Mouse (Mus musculus): ENCODE measurements around the gene Slc16a12. TPM values are rescaled to one million over a fixed set of nuclear protein-coding genes. Genes with fewer than 3 reads are reported as not detected.
"Not testable (repeated sequence)": the region's sequence is repeated elsewhere in the genome, so short reads cannot be mapped to it uniquely, and the experiment has no call there.

Gene Slc16a12
- total RNA-seq, 2 experiments from 2014 or later: 2.3 to 4.0 TPM

DNA sequence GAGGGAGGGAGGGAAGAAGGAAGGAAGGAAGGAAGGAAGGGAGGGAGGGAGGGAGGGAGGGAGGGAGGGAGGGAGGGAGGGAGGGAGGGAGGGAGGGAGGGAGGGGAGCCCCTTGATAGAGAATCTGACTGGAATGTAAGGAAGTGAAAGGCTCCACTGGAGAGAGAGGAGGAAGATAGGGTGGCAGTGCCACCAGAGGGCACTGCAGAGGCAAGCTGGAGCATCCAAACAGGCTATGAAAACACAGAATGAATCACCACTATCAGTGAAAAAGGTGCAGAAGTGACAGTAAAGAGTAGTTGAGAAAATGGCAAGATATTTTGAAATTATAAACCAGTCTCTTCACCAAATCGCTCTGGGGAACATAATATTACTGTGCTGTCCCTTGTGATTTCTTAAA is 62.2 kb downstream of the Slc16a12 start:
- peak; percentile 49 to 62 for DNase-seq (ENCODE audit: low spot score in 2 of 2)

- no peak for DNase-seq (ENCODE audit: low spot score in 2 of 2)
Observed at GRCm38 (mm10) chr19:34678428-34678827, 68.7 kb downstream of the Slc16a12 start.

GRCm38 (mm10) chr19:34673476-34673875 is 73.6 kb downstream of the Slc16a12 start:
- no peak for DNase-seq (ENCODE audit: low spot score in 2 of 2)

- DNase-seq (ENCODE audit: low spot score in 2 of 2): peak; percentile 48 to 78
Observed at GRCm38 (mm10) chr19:34666127-34666526, 81.0 kb downstream of the Slc16a12 start.

DNA sequence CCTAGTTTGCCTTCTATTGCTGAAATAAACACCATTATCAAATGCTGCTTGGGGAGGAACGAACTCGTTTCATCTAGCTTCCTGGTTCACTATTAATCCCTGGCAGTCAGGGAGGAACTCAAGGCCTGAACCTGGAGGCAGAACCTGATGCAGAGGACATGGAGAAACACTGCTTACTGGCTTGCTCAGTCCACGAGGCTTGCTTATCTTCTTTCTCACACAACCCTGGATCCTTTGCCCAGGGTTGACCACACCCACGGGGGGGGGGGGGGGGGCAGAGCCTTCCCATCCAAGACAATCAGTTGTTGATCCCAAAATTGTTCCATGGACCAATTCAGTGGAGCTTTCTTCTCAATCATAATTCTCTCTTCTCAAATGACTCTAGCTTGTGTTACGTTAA is 84.3 kb downstream of the Slc16a12 start:
- DNase-seq (ENCODE audit: low spot score in 2 of 2): no peak

- peak; percentile 11 to 44 for DNase-seq (ENCODE audit: low spot score in 2 of 2)
Observed at GRCm38 (mm10) chr19:34662067-34662507, 85.0 kb downstream of the Slc16a12 start.

- no peak for DNase-seq (ENCODE audit: low spot score in 2 of 2)
Observed at GRCm38 (mm10) chr19:34656511-34657298, 90.4 kb downstream of the Slc16a12 start.

GRCm38 (mm10) chr19:34655227-34655805 is 91.8 kb downstream of the Slc16a12 start:
- no peak for DNase-seq (ENCODE audit: low spot score in 2 of 2)

GRCm38 (mm10) chr19:34650997-34651396 is 96.1 kb downstream of the Slc16a12 start:
- DNase-seq (ENCODE audit: low spot score in 2 of 2): no peak

GRCm38 (mm10) chr19:34650276-34650675 is 96.8 kb downstream of the Slc16a12 start:
- no peak for DNase-seq (ENCODE audit: low spot score in 2 of 2)

DNA sequence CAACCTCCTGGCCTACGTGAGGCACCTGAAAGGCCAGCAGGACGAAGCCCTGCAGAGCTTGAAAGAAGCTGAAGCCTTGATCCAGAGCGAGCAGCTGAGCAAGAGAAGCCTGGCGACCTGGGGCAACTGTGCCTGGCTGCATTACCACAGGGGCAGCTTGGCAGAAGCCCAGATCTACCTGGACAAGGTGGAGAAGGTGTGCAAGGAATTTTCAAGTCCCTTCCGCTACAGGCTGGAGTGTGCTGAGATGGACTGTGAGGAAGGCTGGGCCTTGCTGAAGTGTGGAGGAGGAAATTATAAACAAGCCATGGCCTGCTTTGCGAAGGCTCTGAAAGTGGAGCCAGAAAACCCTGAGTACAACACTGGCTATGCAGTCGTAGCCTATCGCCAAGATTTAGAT is 99.5 kb downstream of the Slc16a12 start:
- not testable (repeated sequence) for DNase-seq (ENCODE audit: low spot score in 2 of 2)

DNA sequence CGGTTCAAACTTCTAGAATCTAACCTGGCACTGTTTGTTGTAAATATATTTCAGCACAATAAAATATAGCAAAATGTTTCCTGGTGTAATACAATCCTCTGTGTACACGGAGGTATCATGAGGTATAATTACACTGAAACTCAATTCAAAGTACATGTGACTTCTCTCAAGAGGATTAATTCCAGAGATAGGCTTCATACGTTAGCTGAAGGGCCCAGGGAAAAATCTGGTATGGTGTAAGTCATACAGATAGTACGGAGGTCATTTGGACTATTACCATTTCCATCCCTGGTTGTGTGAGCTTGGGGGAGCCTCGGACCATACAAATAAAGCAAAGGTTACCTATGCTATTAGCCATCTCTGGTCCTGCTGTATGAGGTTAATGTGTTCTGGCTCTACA is 104.5 kb downstream of the Slc16a12 start:
- no peak for DNase-seq (ENCODE audit: low spot score in 2 of 2)

- DNase-seq (ENCODE audit: low spot score in 2 of 2): no peak
Observed at GRCm38 (mm10) chr19:34640623-34641022, 106.5 kb downstream of the Slc16a12 start, which contains the start of the genes Ifit1bl2 and Ifit1. Ifit1bl2 (minus strand) TSS chr19:34640743. Ifit1 (plus strand) TSS chr19:34640871.

GRCm38 (mm10) chr19:34636933-34637557 is 110.0 kb downstream of the Slc16a12 start:
- peak; percentile 64 to 72 for DNase-seq (ENCODE audit: low spot score in 2 of 2)

DNA sequence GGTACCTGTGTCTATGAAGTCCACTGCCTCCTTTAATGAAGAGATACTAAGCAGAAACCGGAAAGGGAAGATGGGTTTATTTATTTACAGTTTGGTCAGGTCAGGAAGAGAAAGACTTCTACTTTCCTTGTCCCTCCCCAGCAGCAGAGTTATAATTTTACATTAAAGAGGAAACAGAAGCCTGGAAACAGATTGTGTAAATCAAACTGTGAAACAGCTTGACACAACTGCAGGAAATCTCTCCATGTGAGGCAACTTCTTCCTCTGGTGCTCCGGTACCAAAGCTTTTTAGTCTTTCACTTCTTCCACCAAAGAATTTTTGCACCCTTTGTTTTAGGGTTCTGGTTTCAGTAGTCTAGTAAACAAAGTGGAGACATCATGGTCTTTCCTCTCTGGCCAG is 113.6 kb downstream of the Slc16a12 start:
- no peak for DNase-seq (ENCODE audit: low spot score in 2 of 2)

GRCm38 (mm10) chr19:34631487-34631886 is 115.6 kb downstream of the Slc16a12 start:
- DNase-seq (ENCODE audit: low spot score in 2 of 2): no peak

DNA sequence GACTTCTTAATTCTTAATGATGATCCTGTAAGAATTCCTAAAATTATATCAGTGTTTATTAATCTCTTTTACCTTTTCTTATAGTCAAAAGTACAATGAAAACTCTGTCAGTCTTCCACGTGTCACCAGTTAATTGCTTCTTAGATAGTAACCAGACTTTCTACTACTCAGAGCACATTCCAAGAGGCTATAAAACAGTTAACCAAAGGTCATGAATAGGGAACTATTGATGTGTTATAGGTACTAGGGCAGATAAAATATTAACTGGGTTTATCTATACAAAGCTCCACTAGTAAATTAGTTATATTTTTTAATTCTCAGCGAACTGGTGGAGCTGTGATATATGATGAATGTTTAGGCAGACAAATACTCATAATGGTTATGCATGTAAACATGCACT is 119.6 kb downstream of the Slc16a12 start:
- DNase-seq (ENCODE audit: low spot score in 2 of 2): no peak

DNA sequence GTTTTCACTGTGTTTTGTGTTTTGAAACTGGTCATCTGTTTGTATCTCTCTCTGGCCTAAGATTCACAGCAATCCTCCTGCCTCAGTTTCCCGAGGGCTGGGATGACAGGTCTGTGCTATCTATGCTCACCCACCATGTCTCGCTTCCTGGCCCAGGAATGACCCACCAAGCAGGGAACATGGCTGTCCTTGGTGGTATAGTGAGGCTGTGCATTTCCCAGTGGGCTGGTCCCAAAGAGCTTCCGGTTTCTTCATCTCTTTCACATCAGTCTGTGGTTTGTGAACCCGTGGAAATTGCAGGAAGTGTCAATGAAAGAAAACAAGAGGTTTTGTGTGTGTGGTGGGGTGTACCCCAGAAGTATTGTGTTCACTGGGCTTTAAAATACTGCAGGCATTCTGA is 122.4 kb downstream of the Slc16a12 start:
- DNase-seq (ENCODE audit: low spot score in 2 of 2): no peak

- no peak for DNase-seq (ENCODE audit: low spot score in 2 of 2)
Observed at GRCm38 (mm10) chr19:34623781-34624180, 123.3 kb downstream of the Slc16a12 start.

- no peak for DNase-seq (ENCODE audit: low spot score in 2 of 2)
Observed at GRCm38 (mm10) chr19:34620871-34621270, 126.2 kb downstream of the Slc16a12 start.

All from left cerebral cortex, adult 18-20 months (tissue).